8 mouse cellular contexts compared by ENCODE assay signal in the genomic region with DNA sequence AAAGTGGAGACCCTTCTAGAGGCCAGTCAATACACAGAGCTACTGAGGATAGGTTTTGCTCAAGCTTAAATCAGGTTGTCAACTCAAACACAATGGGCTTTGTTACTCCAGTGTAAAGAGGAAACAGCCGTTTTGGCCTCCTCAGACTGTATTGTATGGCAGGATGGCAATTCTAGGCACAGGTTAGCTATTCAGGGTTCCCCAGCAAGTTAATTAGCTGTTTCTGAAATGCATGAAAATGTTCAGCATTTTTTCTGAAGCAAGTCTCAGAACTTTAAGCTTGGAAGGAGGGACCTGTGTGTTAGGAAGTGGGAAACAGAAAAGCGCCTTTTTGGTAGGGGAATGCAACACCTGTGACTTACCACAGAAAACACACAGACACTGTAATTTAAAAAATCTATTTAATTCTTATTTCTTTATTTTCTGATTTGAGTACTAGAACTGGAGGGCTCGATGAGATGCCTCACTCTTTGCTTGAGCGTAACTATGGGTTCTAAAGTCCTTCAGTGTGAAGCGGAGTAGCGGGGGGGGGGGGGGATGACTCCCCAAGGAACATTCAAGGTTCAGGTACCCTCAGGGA. TPM values are rescaled to one million over a fixed set of nuclear protein-coding genes. Genes with fewer than 3 reads are reported as not detected.
DNase-seq lines count a peak whose midpoint lies in the region; ATAC-seq and TF ChIP-seq lines count a peak whose summit lies in the region.

No protein-coding gene starts in this region.

- DNase-seq in neural tube, embryonic 11.5 days (ENCODE audit: low spot score) = peak; percentile 16
- no peak for DNase-seq in neural tube, embryonic 10.5 days (ENCODE audit: extremely low spot score, low spot score)
- DNase-seq in heart, adult 2 months = peak in 1 of 2 experiments; percentile 5
- DNase-seq in midbrain, embryonic 14.5 days = peak; percentile 55
- no peak for DNase-seq in T-cell, adult 2 months (ENCODE audit: low spot score)
- DNase-seq in adrenal gland, adult 2 months = no peak
- no peak for DNase-seq in left cerebral cortex, postnatal 36 days (ENCODE audit: low spot score in 2 of 2)

- H3K9ac ChIP-seq in neural tube, embryonic 11.5 days (ENCODE audit: low read length) = peak overlapping the region; percentile 93
- peak overlapping the region; percentile 87 for H3K9ac ChIP-seq in heart, adult 2 months (ENCODE audit: low read depth, low read length)
- H3K9ac ChIP-seq in kidney, embryonic 15.5 days = peak overlapping the region; percentile 85
- peak overlapping the region; percentile 88 for H3K9ac ChIP-seq in midbrain, embryonic 14.5 days (replicated peaks; ENCODE audit: low read length)

- H3K79me2 ChIP-seq in heart, adult 2 months (replicated peaks; ENCODE audit: control insufficient read depth, insufficient read depth, low read length) = no peaks in the 10 kb centered on the region

- TF ChIP-seq EP300 in heart, adult 2 months (IDR thresholded peaks at IDR 0.05; ENCODE audit: insufficient read depth, low read depth, low read length) = no peak

- H3K27me3 ChIP-seq in neural tube, embryonic 11.5 days (ENCODE audit: control insufficient read depth, insufficient read depth, low read length) = no peaks in the 10 kb centered on the region
- no peaks in the 10 kb centered on the region for H3K27me3 ChIP-seq in heart, adult 2 months (ENCODE audit: control insufficient read depth, insufficient read depth, low read length)
- no peaks in the 10 kb centered on the region for H3K27me3 ChIP-seq in kidney, embryonic 15.5 days
- no peaks in the 10 kb centered on the region for H3K27me3 ChIP-seq in midbrain, embryonic 14.5 days (ENCODE audit: control insufficient read depth, insufficient read depth, low read length)

- intact Hi-C loops in heart, adult 2 months (cut with DNase I) = no loop called here
- intact Hi-C loops in left cerebral cortex, postnatal 36 days (cut with DNase I) = no loop called here

- TF ChIP-seq POLR2A in heart, adult 2 months (IDR thresholded peaks at IDR 0.05; ENCODE audit: insufficient read depth, low read depth, low read length) = no peak

- H3K27ac ChIP-seq in neural tube, embryonic 11.5 days (ENCODE audit: low read depth, low read length) = peak overlapping the region; percentile 100
- H3K27ac ChIP-seq in heart, adult 2 months = peak overlapping the region; percentile 97
- peak overlapping the region; percentile 99 for H3K27ac ChIP-seq in kidney, embryonic 15.5 days
- peak overlapping the region; percentile 100 for H3K27ac ChIP-seq in midbrain, embryonic 14.5 days (replicated peaks; ENCODE audit: low read depth, low read length)

- no peaks in the 10 kb centered on the region for H3K36me3 ChIP-seq in neural tube, embryonic 11.5 days (ENCODE audit: control insufficient read depth, insufficient read depth, low read length)
- no peaks in the 10 kb centered on the region for H3K36me3 ChIP-seq in heart, adult 2 months (ENCODE audit: control insufficient read depth, insufficient read depth, low read length)
- H3K36me3 ChIP-seq in kidney, embryonic 15.5 days = no peaks in the 10 kb centered on the region
- H3K36me3 ChIP-seq in midbrain, embryonic 14.5 days (ENCODE audit: control insufficient read depth, insufficient read depth, low read length) = no peaks in the 10 kb centered on the region

- peak overlapping the region; percentile 70 for H3K4me3 ChIP-seq in neural tube, embryonic 11.5 days (ENCODE audit: low read depth, low read length)
- H3K4me3 ChIP-seq in heart, adult 2 months = peak overlapping the region; percentile 88; the same call in 1 of the 2 replicates
- peak overlapping the region; percentile 81 for H3K4me3 ChIP-seq in kidney, embryonic 15.5 days (replicated peaks)
- peak overlapping the region; percentile 52 for H3K4me3 ChIP-seq in midbrain, embryonic 14.5 days (replicated peaks; ENCODE audit: low read depth, low read length)

- no peaks in the 10 kb centered on the region for H3K9me3 ChIP-seq in neural tube, embryonic 11.5 days (ENCODE audit: control insufficient read depth, low read length)
- H3K9me3 ChIP-seq in kidney, embryonic 15.5 days (replicated peaks) = no peaks in the 10 kb centered on the region
- no peaks in the 10 kb centered on the region for H3K9me3 ChIP-seq in midbrain, embryonic 14.5 days (ENCODE audit: control insufficient read depth, low read length)

- no peak for ATAC-seq in neural tube, embryonic 11.5 days (ENCODE audit: insufficient read depth, low FRiP score, low TSS enrichment)
- ATAC-seq in kidney, embryonic 15.5 days (replicated peaks; ENCODE audit: low FRiP score) = no peak
- no peak for ATAC-seq in midbrain, embryonic 14.5 days (ENCODE audit: low FRiP score, low TSS enrichment)

- peaks cover 6% of the 10 kb centered on the region; the same call in 1 of the 2 replicates for H3K4me1 ChIP-seq in neural tube, embryonic 11.5 days (ENCODE audit: control insufficient read depth, insufficient read depth, low read length)
- peaks cover 1% of the 10 kb centered on the region; the same call in 1 of the 2 replicates for H3K4me1 ChIP-seq in heart, adult 2 months (ENCODE audit: control insufficient read depth, insufficient read depth, low read length)
- peaks cover 14% of the 10 kb centered on the region for H3K4me1 ChIP-seq in kidney, embryonic 15.5 days
- peaks cover 9% of the 10 kb centered on the region for H3K4me1 ChIP-seq in midbrain, embryonic 14.5 days (ENCODE audit: control insufficient read depth, insufficient read depth, low read length)

- TF ChIP-seq CTCF in heart, adult 2 months (IDR thresholded peaks at IDR 0.05) = no peak

- H3K4me2 ChIP-seq in neural tube, embryonic 11.5 days (ENCODE audit: low read depth) = peak overlapping the region; percentile 62
- peak overlapping the region; percentile 65 for H3K4me2 ChIP-seq in kidney, embryonic 15.5 days
- peak overlapping the region; percentile 68 for H3K4me2 ChIP-seq in midbrain, embryonic 14.5 days (ENCODE audit: low read length)

- 7% methylated on average over 6 of the region's 6 CpGs for WGBS in neural tube, embryonic 11.5 days
- 22% methylated on average over 6 of the region's 6 CpGs for WGBS in heart, adult 2 months
- 5% methylated on average over 6 of the region's 6 CpGs for WGBS in kidney, embryonic 15.5 days
- 2% methylated on average over 6 of the region's 6 CpGs for WGBS in midbrain, embryonic 14.5 days

RNA-seq across cellular contexts. Expression of a gene that starts 1.3 kb away (rescaled TPM):
- polyA plus RNA-seq in neural tube, embryonic 11.5 days (2014; fragmentation: Nextera tagmentation; extraction: Ambion mirVana) = 63.2 and 69.2 TPM in 2 replicates
- total RNA-seq in heart, adult 2 months (2021) = 10 to 100 TPM; 10.1 to 11.6 TPM
- 9.3 and 15.3 TPM in 2 replicates for polyA plus RNA-seq in heart, adult 2 months (2012; rRNA removed)
- 21.3 and 21.6 TPM in 2 replicates for polyA plus RNA-seq in kidney, embryonic 15.5 days (2015; fragmentation: Nextera tagmentation; extraction: Ambion mirVana)
- 86.4 and 115 TPM in 2 replicates for polyA plus RNA-seq in midbrain, embryonic 14.5 days (2014; fragmentation: Nextera tagmentation; extraction: Ambion mirVana)
- total RNA-seq in adrenal gland, adult 2 months (2021) = 10 to 100 TPM; 16.2 to 24.4 TPM
- 14.6 and 21.6 TPM in 2 replicates for polyA plus RNA-seq in adrenal gland, adult 2 months (2012; rRNA removed)
- 10 to 100 TPM; 40.3 to 42.0 TPM for total RNA-seq in left cerebral cortex, postnatal 36 days (2021)

RNA-seq across cellular contexts. Expression of a gene that starts 47.0 kb away (rescaled TPM):
- polyA plus RNA-seq in neural tube, embryonic 11.5 days (2014; fragmentation: Nextera tagmentation; extraction: Ambion mirVana) = not detected in 2 replicates
- total RNA-seq in heart, adult 2 months (2021) = under 1 TPM; 0.16 to 0.37 TPM
- polyA plus RNA-seq in heart, adult 2 months (2012; rRNA removed) = not detected in 2 replicates
- not detected in 2 replicates for polyA plus RNA-seq in kidney, embryonic 15.5 days (2015; fragmentation: Nextera tagmentation; extraction: Ambion mirVana)
- not detected in 2 replicates for polyA plus RNA-seq in midbrain, embryonic 14.5 days (2014; fragmentation: Nextera tagmentation; extraction: Ambion mirVana)
- under 1 TPM in 1 of 2 experiments, not detected in 1; 0.52 TPM for total RNA-seq in adrenal gland, adult 2 months (2021)
- polyA plus RNA-seq in adrenal gland, adult 2 months (2012; rRNA removed) = not detected in 2 replicates
- 1 to 10 TPM in 1 of 2 experiments, not detected in 1; 1.7 TPM for total RNA-seq in left cerebral cortex, postnatal 36 days (2021)

RNA-seq across cellular contexts. Expression of a gene that starts 47.0 kb away (rescaled TPM):
- not detected in 2 replicates for polyA plus RNA-seq in neural tube, embryonic 11.5 days (2014; fragmentation: Nextera tagmentation; extraction: Ambion mirVana)
- total RNA-seq in heart, adult 2 months (2021) = not detected
- polyA plus RNA-seq in heart, adult 2 months (2012; rRNA removed) = 0.45 TPM in 1 of 2 replicates, not detected in the other
- not detected in 2 replicates for polyA plus RNA-seq in kidney, embryonic 15.5 days (2015; fragmentation: Nextera tagmentation; extraction: Ambion mirVana)
- not detected in 2 replicates for polyA plus RNA-seq in midbrain, embryonic 14.5 days (2014; fragmentation: Nextera tagmentation; extraction: Ambion mirVana)
- total RNA-seq in adrenal gland, adult 2 months (2021) = not detected
- not detected in 2 replicates for polyA plus RNA-seq in adrenal gland, adult 2 months (2012; rRNA removed)
- total RNA-seq in left cerebral cortex, postnatal 36 days (2021) = not detected

RNA-seq across cellular contexts. Expression of a gene that starts 52.8 kb away (rescaled TPM):
- 0.11 and 0.19 TPM in 2 replicates for polyA plus RNA-seq in neural tube, embryonic 11.5 days (2014; fragmentation: Nextera tagmentation; extraction: Ambion mirVana)
- total RNA-seq in heart, adult 2 months (2021) = not detected
- 4.9 TPM in 1 of 2 replicates, not detected in the other for polyA plus RNA-seq in heart, adult 2 months (2012; rRNA removed)
- polyA plus RNA-seq in kidney, embryonic 15.5 days (2015; fragmentation: Nextera tagmentation; extraction: Ambion mirVana) = 2.1 and 6.4 TPM in 2 replicates
- 0.11 and 0.18 TPM in 2 replicates for polyA plus RNA-seq in midbrain, embryonic 14.5 days (2014; fragmentation: Nextera tagmentation; extraction: Ambion mirVana)
- total RNA-seq in adrenal gland, adult 2 months (2021) = not detected
- not detected in 2 replicates for polyA plus RNA-seq in adrenal gland, adult 2 months (2012; rRNA removed)
- total RNA-seq in left cerebral cortex, postnatal 36 days (2021) = under 1 TPM in 1 of 2 experiments, not detected in 1; 0.59 TPM

Comparison
In these comparisons a context has a peak if more than half of its experiments do, and no peak if none do; other contexts are left out.
1. DNase-seq: peak in neural tube, embryonic 11.5 days (single experiment) and midbrain, embryonic 14.5 days (single experiment); none in neural tube, embryonic 10.5 days (single experiment), T-cell, adult 2 months (single experiment), adrenal gland, adult 2 months (single experiment) and left cerebral cortex, postnatal 36 days (0 of 2).
2. Peak in every context shown above with its lines, with median percentiles within 50 percentile points of each other: H3K27ac ChIP-seq, H3K4me2 ChIP-seq, H3K4me3 ChIP-seq and H3K9ac ChIP-seq.